Mouse (Mus musculus): Measurements from ENCODE around the gene Cdc5l.
A peak's percentile ranks its signal among the peaks of the same experiment; 100 is the strongest.

The Cdc5l gene

GRCm38 (mm10) chr17:45359443-45359842 is 74.1 kb downstream of the Cdc5l start:
- peak; percentile 32 for DNase-seq

- no peak for DNase-seq
These were observed 77.1 kb downstream of the Cdc5l start for GRCm38 (mm10) chr17:45356431-45356830.

- DNase-seq: no peak
These were observed 85.6 kb downstream of the Cdc5l start for GRCm38 (mm10) chr17:45347951-45348350.
